15 mouse cellular contexts compared by ENCODE assay signal in genomic region chrX:10911127-10912061, GRCm38 (mm10).
DNase-seq lines count a peak whose midpoint lies in the region; ATAC-seq and TF ChIP-seq lines count a peak whose summit lies in the region.
"Had no signal": no experiment of that assay in that cellular context is flagged by ENCODE, and none has a peak within 500 bp of the region (broad histone marks: within the 10 kb centered on the region; RNA-seq: fewer than 3 reads in every experiment).

No protein-coding gene starts in this region.

- TF ChIP-seq EP300 in liver, postnatal 0 days (IDR thresholded peaks at IDR 0.05; ENCODE audit: low read depth), result no peak

- DNase-seq in frontal cortex, postnatal 10 days (ENCODE audit: low spot score in 2 of 2), result no peak
- peak; percentile 9 for DNase-seq in midbrain, embryonic 14.5 days
- DNase-seq in midbrain, embryonic 10.5 days (ENCODE audit: low spot score), result no peak
- peak; percentile 64 for DNase-seq in brain, adult 2 months (ENCODE audit: low read depth, low spot score)
- peak; percentile 31 for DNase-seq in kidney, postnatal 14 days
- DNase-seq in liver, postnatal 0 days, result no peak
- DNase-seq: heart, adult 18-20 months; heart, postnatal 10 days; liver; thymus, adult 18-20 months had no signal

- H3K27me3 ChIP-seq in midbrain, embryonic 14.5 days (ENCODE audit: control insufficient read depth, insufficient read depth, low read length), result no peaks in the 10 kb centered on the region
- H3K27me3 ChIP-seq in midbrain, embryonic 10.5 days (ENCODE audit: low read depth, poor library complexity, severe bottlenecking), result peaks cover 14% of the 10 kb centered on the region
- H3K27me3 ChIP-seq in forebrain, embryonic 13.5 days, result no peaks in the 10 kb centered on the region
- no peaks in the 10 kb centered on the region for H3K27me3 ChIP-seq in liver, postnatal 0 days (ENCODE audit: insufficient read depth, low read length)

- H3K9me3 ChIP-seq in midbrain, embryonic 14.5 days (ENCODE audit: control insufficient read depth, low read length), result no peaks in the 10 kb centered on the region
- no peaks in the 10 kb centered on the region for H3K9me3 ChIP-seq in midbrain, embryonic 10.5 days (replicated peaks)
- H3K9me3 ChIP-seq in forebrain, embryonic 13.5 days (replicated peaks), result no peaks in the 10 kb centered on the region
- no peaks in the 10 kb centered on the region for H3K9me3 ChIP-seq in liver, postnatal 0 days (ENCODE audit: low read length)

- H3K4me2 ChIP-seq in midbrain, embryonic 14.5 days (ENCODE audit: low read length), result no peak overlapping the region
- H3K4me2 ChIP-seq in forebrain, embryonic 13.5 days, result no peak overlapping the region
- no peak overlapping the region for H3K4me2 ChIP-seq in liver, postnatal 0 days (ENCODE audit: low read depth, low read length)

- no peak overlapping the region for H3K9ac ChIP-seq in midbrain, embryonic 14.5 days (replicated peaks; ENCODE audit: low read length)
- H3K9ac ChIP-seq in forebrain, embryonic 13.5 days, result no peak overlapping the region
- no peak overlapping the region for H3K9ac ChIP-seq in liver, postnatal 0 days (replicated peaks)

- ATAC-seq in frontal cortex, adult (ENCODE audit: low TSS enrichment), result peak; percentile 59
- ATAC-seq in midbrain, embryonic 14.5 days (ENCODE audit: low FRiP score, low TSS enrichment), result no peak
- no peak for ATAC-seq in forebrain, embryonic 13.5 days
- no peak for ATAC-seq in liver, postnatal 0 days

- H3K36me3 ChIP-seq in midbrain, embryonic 14.5 days (ENCODE audit: control insufficient read depth, insufficient read depth, low read length), result no peaks in the 10 kb centered on the region
- no peaks in the 10 kb centered on the region for H3K36me3 ChIP-seq in midbrain, embryonic 10.5 days
- H3K36me3 ChIP-seq in forebrain, embryonic 13.5 days (ENCODE audit: poor library complexity, severe bottlenecking), result no peaks in the 10 kb centered on the region
- H3K36me3 ChIP-seq in liver, postnatal 0 days (replicated peaks; ENCODE audit: insufficient read depth, low read length), result no peaks in the 10 kb centered on the region

- 76% methylated on average over 14 of the region's 14 CpGs for WGBS in midbrain, embryonic 14.5 days
- WGBS in midbrain, embryonic 10.5 days, result 85% methylated on average over 14 of the region's 14 CpGs
- WGBS in forebrain, embryonic 13.5 days, result 71% methylated on average over 14 of the region's 14 CpGs
- WGBS in liver, postnatal 0 days (ENCODE audit: insufficient replicate concordance), result 79% methylated on average over 14 of the region's 14 CpGs

- TF ChIP-seq CTCF in liver, postnatal 0 days (IDR thresholded peaks at IDR 0.05; ENCODE audit: low read depth), result no peak

- no peak overlapping the region for H3K27ac ChIP-seq in midbrain, embryonic 14.5 days (replicated peaks; ENCODE audit: low read depth, low read length)
- no peak overlapping the region for H3K27ac ChIP-seq in midbrain, embryonic 10.5 days (replicated peaks)
- H3K27ac ChIP-seq in forebrain, embryonic 13.5 days, result no peak overlapping the region
- no peak overlapping the region for H3K27ac ChIP-seq in liver, postnatal 0 days (ENCODE audit: low read depth)
- H3K27ac ChIP-seq: kidney, postnatal 0 days; left cerebral cortex, adult 2 months had no signal

- H3K4me3 ChIP-seq in midbrain, embryonic 14.5 days (replicated peaks; ENCODE audit: low read depth, low read length), result no peak overlapping the region
- H3K4me3 ChIP-seq in midbrain, embryonic 10.5 days, result no peak overlapping the region
- no peak overlapping the region for H3K4me3 ChIP-seq in forebrain, embryonic 13.5 days
- no peak overlapping the region for H3K4me3 ChIP-seq in liver, postnatal 0 days (ENCODE audit: low read depth, low read length)
- H3K4me3 ChIP-seq: erythroblast, embryonic 14.5 days; left cerebral cortex, adult 2 months had no signal

- H3K4me1 ChIP-seq in midbrain, embryonic 14.5 days (ENCODE audit: control insufficient read depth, insufficient read depth, low read length), result no peaks in the 10 kb centered on the region
- no peaks in the 10 kb centered on the region for H3K4me1 ChIP-seq in midbrain, embryonic 10.5 days
- H3K4me1 ChIP-seq in forebrain, embryonic 13.5 days, result no peaks in the 10 kb centered on the region
- H3K4me1 ChIP-seq in liver, postnatal 0 days (ENCODE audit: insufficient read depth), result no peaks in the 10 kb centered on the region

Comparison
In these comparisons a context has a peak if more than half of its experiments do, and no peak if none do; other contexts are left out.
1. DNase-seq: peak in midbrain, embryonic 14.5 days (single experiment), brain, adult 2 months (single experiment) and kidney, postnatal 14 days (single experiment); none in frontal cortex, postnatal 10 days (0 of 2), midbrain, embryonic 10.5 days (single experiment) and liver, postnatal 0 days (single experiment).